Mouse (Mus musculus) adrenal gland, adult (tissue): ENCODE data around the gene Arhgef12.
"Not testable (repeated sequence)": the region's sequence is repeated elsewhere in the genome, so short reads cannot be mapped to it uniquely, and the experiment has no call there.

Experiments
- DNase-seq, 2 experiments: peaks; one replicate each; pipeline ENCODE4 v3.0.0; 2022 to 2023; ENCODE audit warnings: low spot score in 1 of 2; ENCODE audit not compliant: inconsistent age in 2 of 2

The Arhgef12 gene

GRCm38 (mm10) chr9:43107187-43107517 lies at the start of gene Arhgef12:
Gene Arhgef12 (minus strand): TSS chr9:43107239.
- peak; percentile 67 to 91 for DNase-seq

- no peak for DNase-seq
Measured at GRCm38 (mm10) chr9:43155960-43156359, 48.9 kb upstream of the Arhgef12 start.

- no peak for DNase-seq
Measured at GRCm38 (mm10) chr9:43151779-43152178, 44.7 kb upstream of the Arhgef12 start.

GRCm38 (mm10) chr9:43150957-43151356 lies 43.9 kb upstream of the Arhgef12 start:
- DNase-seq: no peak

- peak; percentile 27 to 49 for DNase-seq
Measured at GRCm38 (mm10) chr9:43150075-43150474, 43.0 kb upstream of the Arhgef12 start.

GRCm38 (mm10) chr9:43149498-43149897 lies 42.5 kb upstream of the Arhgef12 start:
- no peak for DNase-seq

- no peak for DNase-seq
Measured at GRCm38 (mm10) chr9:43145196-43145595, 38.2 kb upstream of the Arhgef12 start.

GRCm38 (mm10) chr9:43144206-43144810 lies 37.3 kb upstream of the Arhgef12 start:
- no peak for DNase-seq

GRCm38 (mm10) chr9:43141839-43142238 lies 34.8 kb upstream of the Arhgef12 start:
- DNase-seq: peak; percentile 67 to 90

GRCm38 (mm10) chr9:43133525-43133924 lies 26.5 kb upstream of the Arhgef12 start:
- DNase-seq: no peak

- no peak for DNase-seq
Measured at GRCm38 (mm10) chr9:43132380-43132779, 25.3 kb upstream of the Arhgef12 start.

GRCm38 (mm10) chr9:43131940-43132339 lies 24.9 kb upstream of the Arhgef12 start:
- no peak for DNase-seq

GRCm38 (mm10) chr9:43130684-43131083 lies 23.6 kb upstream of the Arhgef12 start:
- no peak for DNase-seq

- DNase-seq: peak; percentile 49 to 84
Measured at GRCm38 (mm10) chr9:43127101-43127787, 20.2 kb upstream of the Arhgef12 start.

GRCm38 (mm10) chr9:43122379-43122778 lies 15.3 kb upstream of the Arhgef12 start:
- DNase-seq: peak; percentile 39 to 57

GRCm38 (mm10) chr9:43121948-43122347 lies 14.9 kb upstream of the Arhgef12 start:
- not testable (repeated sequence) for DNase-seq

- no peak for DNase-seq
Measured at GRCm38 (mm10) chr9:43116997-43117336, 9.9 kb upstream of the Arhgef12 start.

GRCm38 (mm10) chr9:43116134-43116996 lies 9.3 kb upstream of the Arhgef12 start, which contains the start of gene Tmem136:
Gene Tmem136 (minus strand): TSS chr9:43116570.
- DNase-seq: peak; percentile 77 to 88

- DNase-seq: no peak
Measured at GRCm38 (mm10) chr9:43115431-43116133, 8.5 kb upstream of the Arhgef12 start.

- no peak for DNase-seq
Measured at GRCm38 (mm10) chr9:43114833-43115232, 7.8 kb upstream of the Arhgef12 start.

- DNase-seq: peak; percentile 65 to 85
Measured at GRCm38 (mm10) chr9:43110286-43110980, 3.4 kb upstream of the Arhgef12 start.
